In the genomic region with DNA sequence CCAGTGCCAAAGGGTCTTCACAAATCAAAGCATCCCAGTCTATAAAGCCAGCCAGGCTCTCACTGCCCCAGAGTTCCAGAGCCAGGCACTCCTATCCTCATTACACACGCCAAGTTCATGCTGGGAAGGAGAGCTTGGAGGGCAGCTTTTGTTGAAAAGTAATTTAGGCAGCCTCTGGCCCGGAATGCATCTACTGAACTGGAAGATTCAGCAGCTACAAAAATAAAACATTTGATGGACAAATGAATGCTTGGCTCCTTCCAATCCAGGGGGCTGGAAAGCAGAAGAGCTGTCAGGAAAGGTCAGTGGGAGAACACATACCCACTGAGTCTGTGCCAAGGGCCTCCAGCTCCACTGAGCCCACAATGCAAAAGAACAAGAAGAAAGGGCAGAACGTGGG, we compare ENCODE assay signal across 17 mouse cellular contexts.
DNase-seq lines count a peak whose midpoint lies in the region; ATAC-seq and TF ChIP-seq lines count a peak whose summit lies in the region.
"Had no signal": no experiment of that assay in that cellular context is flagged by ENCODE, and none has a peak within 500 bp of the region (broad histone marks: within the 10 kb centered on the region; RNA-seq: fewer than 3 reads in every experiment).

No protein-coding gene starts in this region.

- TF ChIP-seq POLR2A in spleen, adult 2 months (IDR thresholded peaks at IDR 0.05; ENCODE audit: low read depth, low read length), result no peak

- no peaks in the 10 kb centered on the region for H3K9me3 ChIP-seq in hindbrain, embryonic 15.5 days
- no peaks in the 10 kb centered on the region for H3K9me3 ChIP-seq in hindbrain, embryonic 12.5 days (replicated peaks)
- H3K9me3 ChIP-seq: embryonic facial prominence, embryonic 13.5 days; neural tube, embryonic 15.5 days had no signal

- H3K36me3 ChIP-seq in hindbrain, embryonic 15.5 days, result no peaks in the 10 kb centered on the region
- H3K36me3 ChIP-seq in hindbrain, embryonic 12.5 days, result no peaks in the 10 kb centered on the region
- no peaks in the 10 kb centered on the region for H3K36me3 ChIP-seq in spleen, adult 2 months (ENCODE audit: control insufficient read depth, insufficient read depth, low read length)
- H3K36me3 ChIP-seq: embryonic facial prominence, embryonic 13.5 days; neural tube, embryonic 15.5 days had no signal

- no peak for TF ChIP-seq CTCF in spleen, adult 2 months (IDR thresholded peaks at IDR 0.05; ENCODE audit: extremely low read depth, insufficient read depth, insufficient read length, insufficient replicate concordance)

- WGBS in hindbrain, embryonic 15.5 days, result 38% methylated on average over 3 of the region's 3 CpGs
- WGBS in hindbrain, embryonic 12.5 days, result 26% methylated on average over 3 of the region's 3 CpGs
- WGBS in spleen, adult 2 months, result 74% methylated on average over 3 of the region's 3 CpGs

- DNase-seq in spleen, adult 2 months (ENCODE audit: low read depth in 1 of 2, low spot score in 2 of 2), result no peak
- no peak for DNase-seq in spleen, adult 12 weeks (ENCODE audit: low spot score)
- DNase-seq in cerebellum, postnatal 10 days, result peak; percentile 47 to 63
- DNase-seq in natural killer cell, adult 2 months (ENCODE audit: low spot score in 2 of 2), result no peak
- no peak for DNase-seq in spleen, postnatal 14 days (ENCODE audit: low spot score in 2 of 2)
- DNase-seq in thymus, postnatal 14 days, result no peak
- DNase-seq: B cell, adult 2 months; kidney, adult 2 months; kidney, postnatal 36 days; lung, embryonic 14.5 days; right cerebral cortex, postnatal 4 days; thymus, adult 2 months had no signal

- H3K27me3 ChIP-seq in hindbrain, embryonic 15.5 days, result no peaks in the 10 kb centered on the region
- no peaks in the 10 kb centered on the region for H3K27me3 ChIP-seq in hindbrain, embryonic 12.5 days
- no peaks in the 10 kb centered on the region for H3K27me3 ChIP-seq in spleen, adult 2 months (ENCODE audit: control insufficient read depth, insufficient read depth, low read length)
- H3K27me3 ChIP-seq: embryonic facial prominence, embryonic 13.5 days; neural tube, embryonic 15.5 days had no signal

- no peak overlapping the region for H3K4me3 ChIP-seq in hindbrain, embryonic 15.5 days
- no peak overlapping the region for H3K4me3 ChIP-seq in hindbrain, embryonic 12.5 days
- no peak overlapping the region for H3K4me3 ChIP-seq in spleen, adult 2 months (ENCODE audit: extremely low read depth, insufficient read depth, insufficient read length)
- H3K4me3 ChIP-seq: embryonic facial prominence, embryonic 13.5 days; neural tube, embryonic 15.5 days had no signal

- H3K4me1 ChIP-seq in hindbrain, embryonic 15.5 days (replicated peaks), result no peaks in the 10 kb centered on the region
- no peaks in the 10 kb centered on the region for H3K4me1 ChIP-seq in hindbrain, embryonic 12.5 days
- H3K4me1 ChIP-seq in spleen, adult 2 months (ENCODE audit: control insufficient read depth, insufficient read depth, insufficient read length), result no peaks in the 10 kb centered on the region
- H3K4me1 ChIP-seq: embryonic facial prominence, embryonic 13.5 days; neural tube, embryonic 15.5 days had no signal

- no peak overlapping the region for H3K27ac ChIP-seq in hindbrain, embryonic 15.5 days (replicated peaks)
- H3K27ac ChIP-seq in hindbrain, embryonic 12.5 days, result no peak overlapping the region
- H3K27ac ChIP-seq in spleen, adult 2 months (ENCODE audit: insufficient read depth, low read length), result peak overlapping the region; percentile 15; the same call in 1 of the 2 replicates
- H3K27ac ChIP-seq: embryonic facial prominence, embryonic 13.5 days; neural tube, embryonic 15.5 days had no signal

- ATAC-seq in hindbrain, embryonic 15.5 days (ENCODE audit: low FRiP score, low read depth), result peak; percentile 80
- ATAC-seq in hindbrain, embryonic 12.5 days (ENCODE audit: low FRiP score), result no peak

- H3K4me2 ChIP-seq in hindbrain, embryonic 15.5 days, result no peak overlapping the region
- H3K4me2 ChIP-seq in hindbrain, embryonic 12.5 days (replicated peaks), result no peak overlapping the region
- H3K4me2 ChIP-seq: embryonic facial prominence, embryonic 13.5 days; liver, embryonic 11.5 days; lung, embryonic 14.5 days; neural tube, embryonic 15.5 days had no signal

- H3K9ac ChIP-seq in hindbrain, embryonic 15.5 days, result no peak overlapping the region
- no peak overlapping the region for H3K9ac ChIP-seq in hindbrain, embryonic 12.5 days
- H3K9ac ChIP-seq: embryonic facial prominence, embryonic 13.5 days; lung, embryonic 14.5 days; neural tube, embryonic 15.5 days had no signal

Comparison
In these comparisons a context has a peak if more than half of its experiments do, and no peak if none do; other contexts are left out.
1. DNase-seq: peak in cerebellum, postnatal 10 days (2 of 2); none in spleen, adult 2 months (0 of 2), spleen, adult 12 weeks (single experiment), natural killer cell, adult 2 months (0 of 2), spleen, postnatal 14 days (0 of 2) and thymus, postnatal 14 days (single experiment).